Mouse (Mus musculus) left cerebral cortex, postnatal 14 days (tissue): ENCODE results near the gene Dmac2. TPM values are rescaled to one million over a fixed set of nuclear protein-coding genes. Genes with fewer than 3 reads are reported as not detected.
A peak's percentile ranks its signal among the peaks of the same experiment; 100 is the strongest.
"Not testable (repeated sequence)": the region's sequence is repeated elsewhere in the genome, so short reads cannot be mapped to it uniquely, and the experiment has no call there.

ENCODE experiments used
- DNase-seq, 2 experiments: peaks; one replicate each; pipeline ENCODE4 v3.0.0; 2021 to 2022; ENCODE audit warnings: low spot score in 2 of 2, mixed read lengths in 1 of 2
- intact Hi-C: fragments of 180-260 bp; cut with DNase I; formaldehyde crosslinking; loops from one replicate; pipeline ENCODE4 v1.15.1; 2025
- long read RNA-seq, 2 experiments: library from polyadenylated mRNA; stranded (forward); transcript quantifications; one replicate each; pipeline ENCODE4 v2.0.0; 2021
- total RNA-seq, 2 experiments: library from RNA; stranded (reverse); gene quantifications; 2 replicates each; pipeline ENCODE4 v1.2.3; 2021

Gene Dmac2
- 10 to 100 TPM; 35.7 to 39.6 TPM for total RNA-seq
- long read RNA-seq, experiment 1, transcript Dmac2-202 (6 exons, 2,387 nt), result minor isoform, 7 of 45 reads
- long read RNA-seq, experiment 1, transcript Dmac2-201 (6 exons, 1,465 nt), result major isoform, 21 of 45 reads
- long read RNA-seq, experiment 1, partial matches to known transcripts, result 3 of 45 reads
- long read RNA-seq, experiment 1, other reads (novel, unspliced or antisense), result 14 of 45 reads
- long read RNA-seq, experiment 2, transcript Dmac2-201 (6 exons, 1,465 nt), result major isoform, 12 of 28 reads
- long read RNA-seq, experiment 2, partial matches to known transcripts, result 4 of 28 reads
- long read RNA-seq, experiment 2, other reads (novel, unspliced or antisense), result 9 of 28 reads

GRCm38 (mm10) chr7:25618865-25619721 is at the start of gene Dmac2:
TSS of gene Dmac2 (plus strand) at chr7:25619414.
- DNase-seq, result peak; percentile 95
- intact Hi-C loops, result no loop called here

GRCm38 (mm10) chr7:25573806-25574205 is 45.4 kb upstream of the Dmac2 start:
- intact Hi-C loops, result not testable (repeated sequence)

GRCm38 (mm10) chr7:25575105-25575504 is 44.1 kb upstream of the Dmac2 start:
- intact Hi-C loops, result no loop called here
- DNase-seq, result no peak

More at GRCm38 (mm10) chr7:25573806-25574205, 45.4 kb upstream of the Dmac2 start:
- DNase-seq, result not testable (repeated sequence)

DNA sequence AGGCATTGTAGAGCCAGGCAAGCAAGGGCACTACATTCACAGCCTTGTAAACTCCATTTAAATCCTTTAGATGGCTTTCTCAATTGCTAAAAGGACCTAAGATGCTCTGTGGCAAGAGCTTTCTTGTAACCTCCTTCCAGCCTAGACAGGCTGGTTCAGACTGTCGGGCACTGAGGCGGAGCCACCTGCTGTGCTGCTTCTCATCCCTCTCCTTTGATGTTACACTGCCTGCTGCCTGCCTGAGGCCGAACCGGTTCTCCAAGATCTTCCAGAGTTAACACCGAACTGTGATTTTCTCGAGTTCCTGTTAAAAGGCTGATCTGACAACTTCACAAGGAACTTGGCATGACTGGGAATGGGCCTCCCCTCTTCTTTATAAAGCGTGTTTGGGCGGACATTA is 43.3 kb upstream of the Dmac2 start:
- DNase-seq, result no peak
- intact Hi-C loops, result no loop called here

- DNase-seq, intact Hi-C loops: not testable (repeated sequence)
Observed at GRCm38 (mm10) chr7:25576308-25576707, 42.9 kb upstream of the Dmac2 start.

GRCm38 (mm10) chr7:25576793-25577437 is 42.3 kb upstream of the Dmac2 start:
- DNase-seq, intact Hi-C loops: not testable (repeated sequence)

GRCm38 (mm10) chr7:25579441-25579840 is 39.8 kb upstream of the Dmac2 start:
- no peak for DNase-seq
- intact Hi-C loops, result no loop called here

DNA sequence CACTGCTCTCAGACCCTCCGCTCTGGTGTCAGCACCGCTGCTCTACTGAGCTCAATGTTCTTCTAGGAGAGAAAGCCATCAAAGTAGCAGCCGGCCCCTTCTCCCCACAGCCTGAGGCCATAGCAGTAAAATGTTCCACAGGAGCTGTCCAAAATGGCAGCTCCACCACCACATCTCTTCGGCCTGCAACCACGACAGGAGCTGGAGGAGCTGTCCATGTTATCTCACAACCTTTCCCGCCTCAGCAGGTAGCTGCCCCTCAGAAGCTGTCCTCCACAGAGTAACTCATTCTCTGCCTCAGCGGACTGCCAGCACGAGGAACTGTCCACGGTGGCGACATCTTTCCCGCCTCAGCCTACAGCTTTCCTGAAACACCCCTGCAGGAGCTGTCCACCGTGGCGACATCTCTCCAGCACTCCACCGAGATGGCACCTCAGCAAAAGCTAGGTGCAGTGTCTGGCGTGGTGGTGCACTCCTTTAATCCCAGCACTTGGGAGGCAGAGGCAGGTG is 36.9 kb upstream of the Dmac2 start:
- intact Hi-C loops, result no loop called here
- no peak for DNase-seq

- DNase-seq, result no peak
- intact Hi-C loops, result no loop called here
Observed at GRCm38 (mm10) chr7:25584651-25585050, 34.6 kb upstream of the Dmac2 start.

DNA sequence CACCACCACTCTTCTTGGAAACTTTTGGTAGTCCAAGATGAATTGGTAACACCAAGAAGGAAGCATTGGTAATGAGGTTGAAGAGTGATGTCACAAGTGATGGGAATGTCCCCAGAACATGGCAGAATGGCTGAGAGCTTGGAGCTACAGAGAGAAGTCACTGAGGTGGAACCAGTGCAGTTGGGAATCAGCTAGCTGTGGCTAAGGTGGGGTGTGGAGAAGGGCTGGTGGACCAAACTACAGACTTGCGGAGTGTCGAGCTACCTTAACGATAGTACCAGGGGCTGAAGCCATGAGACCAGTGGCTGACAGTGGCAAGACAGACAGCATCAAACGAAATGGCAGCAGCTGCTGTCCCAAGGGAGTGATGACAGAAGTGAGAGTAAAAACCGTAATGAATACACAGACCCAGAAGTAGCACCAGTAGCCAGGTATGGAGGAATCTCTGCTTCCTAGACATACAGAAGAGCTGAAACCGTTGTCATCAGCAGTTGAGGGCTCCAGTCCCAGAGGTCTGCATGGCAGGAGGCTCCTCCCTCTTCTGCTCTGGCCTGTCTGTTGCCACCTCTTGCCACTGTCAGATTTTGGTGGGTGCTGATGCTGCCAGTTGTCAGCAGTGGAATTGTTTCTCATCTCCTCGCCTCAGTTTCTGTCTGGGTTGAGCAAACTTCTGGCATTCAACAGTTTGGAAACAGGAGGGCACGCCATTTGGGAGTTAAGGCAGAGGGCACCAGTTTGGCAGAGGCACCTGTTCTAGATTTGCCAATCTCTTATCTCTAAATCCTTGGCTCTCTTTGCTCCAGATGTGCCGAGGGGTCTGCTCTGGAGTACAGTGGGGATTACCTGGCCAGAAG is 33.6 kb upstream of the Dmac2 start:
- intact Hi-C loops, result no loop called here
- no peak for DNase-seq

DNA sequence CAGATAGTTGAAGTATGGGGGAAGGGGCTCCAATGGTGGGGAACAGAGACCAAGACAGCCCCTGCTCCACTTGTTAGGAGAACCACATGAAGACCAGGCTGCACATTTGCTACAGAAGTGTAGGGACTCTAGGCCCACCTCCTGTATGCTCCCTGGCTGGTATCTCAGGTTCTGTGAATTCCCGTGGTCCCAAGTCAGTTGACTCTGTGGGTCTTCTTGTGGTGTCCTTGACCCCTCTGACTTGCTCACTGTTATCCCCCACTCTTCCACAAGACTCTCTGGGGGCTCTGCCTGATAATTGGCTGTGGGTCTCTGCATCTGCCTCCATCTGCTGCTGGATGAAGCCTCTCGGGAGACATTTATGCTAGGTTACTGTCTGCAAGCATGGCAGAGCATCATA is 28.0 kb upstream of the Dmac2 start:
- intact Hi-C loops, result loop anchor here (10.0 kb wide), 1 partner anchor 106 kb away; no protein-coding TSS in a partner anchor
- DNase-seq, result no peak

DNA sequence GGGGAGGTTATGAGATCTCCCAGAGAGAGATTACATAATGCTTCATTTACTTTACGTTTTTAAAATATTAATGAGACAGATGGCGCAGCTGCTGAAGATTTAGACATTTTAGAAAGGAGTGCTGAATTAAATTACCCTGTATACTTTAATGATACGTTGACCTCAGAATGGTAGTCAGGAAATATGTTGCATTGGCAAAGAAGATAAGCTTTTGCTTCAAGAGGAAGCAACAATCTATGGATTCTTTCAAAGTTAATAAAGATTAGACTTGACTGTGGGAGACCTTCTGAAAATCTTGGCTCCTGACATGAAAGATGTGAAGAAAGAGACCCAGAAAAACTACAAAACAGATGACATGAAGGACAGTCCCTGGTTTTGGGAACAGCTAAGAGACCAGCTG is 25.4 kb upstream of the Dmac2 start:
- intact Hi-C loops, result loop anchor here (10.0 kb wide), 1 partner anchor 109 kb away; no protein-coding TSS in a partner anchor
- no peak for DNase-seq

DNA sequence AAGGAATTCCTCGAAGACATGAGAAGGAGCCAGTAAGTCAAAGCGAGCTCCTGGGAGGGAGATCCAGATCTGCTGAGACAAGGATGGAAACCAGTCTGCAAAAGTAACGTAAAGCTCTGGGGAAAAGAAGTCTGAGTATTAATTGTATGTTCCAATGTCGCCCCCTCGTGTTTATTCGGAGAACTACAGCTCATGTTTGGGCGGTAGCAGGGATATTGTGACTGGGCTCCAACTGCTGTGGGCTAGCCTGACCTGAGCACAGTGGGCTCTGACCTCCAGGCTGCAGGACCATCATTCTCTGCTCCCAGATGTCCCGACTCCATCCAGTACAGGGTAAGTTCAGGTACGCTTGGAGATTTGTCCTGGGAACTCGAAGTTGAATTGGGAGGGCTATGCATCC is 19.6 kb upstream of the Dmac2 start:
- DNase-seq, result peak; percentile 80 to 84
- intact Hi-C loops, result loop anchor here (2.0 to 10.0 kb wide), 2 partner anchors 115 to 175 kb away; no protein-coding TSS in a partner anchor

DNA sequence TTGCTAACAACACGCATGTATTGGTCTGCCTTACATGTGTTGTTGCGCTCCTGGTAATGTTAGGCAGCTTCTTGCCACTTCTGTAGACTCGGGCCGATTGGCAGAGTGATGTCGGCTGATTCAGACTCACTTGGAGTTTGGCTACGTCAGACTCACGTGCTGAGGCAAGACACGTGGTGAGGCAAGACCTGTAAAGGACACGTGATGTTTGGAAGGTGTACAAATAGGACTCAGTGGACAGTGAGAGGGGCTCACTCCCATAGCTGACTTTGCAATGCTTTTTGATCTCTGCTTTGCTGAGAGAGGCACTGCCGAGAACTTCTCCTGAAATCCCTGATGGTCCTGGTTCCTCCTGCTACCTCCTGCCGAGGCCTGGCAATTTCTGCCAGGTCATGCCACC is 18.5 kb upstream of the Dmac2 start:
- intact Hi-C loops, result loop anchor here (2.0 kb wide), 1 partner anchor 176 kb away; no protein-coding TSS in a partner anchor
- DNase-seq, result no peak

- intact Hi-C loops, result loop anchor here (2.0 kb wide), 1 partner anchor 177 kb away; no protein-coding TSS in a partner anchor
- DNase-seq, result no peak
Observed at GRCm38 (mm10) chr7:25601346-25601745, 17.9 kb upstream of the Dmac2 start.

GRCm38 (mm10) chr7:25606625-25607063 is 12.6 kb upstream of the Dmac2 start:
- DNase-seq, result no peak
- intact Hi-C loops, result no loop called here

DNA sequence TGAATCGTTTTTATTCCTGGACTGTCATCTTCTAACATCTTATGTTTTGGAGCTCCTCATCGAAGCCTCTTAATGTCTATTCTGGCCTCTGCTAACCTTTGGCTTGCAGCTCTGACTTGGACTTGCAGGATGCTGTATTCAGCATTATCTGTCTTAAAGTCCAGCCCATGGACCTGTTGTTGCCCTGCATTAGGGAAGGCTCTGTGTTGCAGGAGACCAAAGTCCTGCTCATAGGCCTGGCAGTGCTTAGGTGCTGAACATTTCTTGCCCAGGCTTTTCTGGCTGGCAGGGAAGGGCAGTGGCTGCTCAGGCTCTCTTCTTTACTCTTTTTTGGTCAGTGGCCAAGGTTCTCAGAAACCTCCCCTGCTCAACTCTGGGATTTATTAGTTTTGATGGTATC is 12.0 kb upstream of the Dmac2 start:
- intact Hi-C loops, result no loop called here
- no peak for DNase-seq

- DNase-seq, result no peak
Observed at GRCm38 (mm10) chr7:25610056-25610455, 9.2 kb upstream of the Dmac2 start.

GRCm38 (mm10) chr7:25611501-25611900 is 7.7 kb upstream of the Dmac2 start:
- DNase-seq, result no peak

More at GRCm38 (mm10) chr7:25610056-25610455, 9.2 kb upstream of the Dmac2 start:
- intact Hi-C loops, result no loop called here

More at GRCm38 (mm10) chr7:25611501-25611900, 7.7 kb upstream of the Dmac2 start:
- intact Hi-C loops, result no loop called here
